Mouse (Mus musculus) limb, embryonic 11.5 days (tissue): Measurements from ENCODE around the gene Fzr1. TPM values are rescaled to one million over a fixed set of nuclear protein-coding genes. Genes with fewer than 3 reads are reported as not detected.

Source experiments
- ATAC-seq: fragments of 200-750 bp; cut with Nextera tagmentation; 2 replicates; pipeline ENCODE4 v1.8.0; 2017; ENCODE audit warnings: low read depth; ENCODE audit not compliant: insufficient number of reproducible peaks, low FRiP score, low TSS enrichment
- DNase-seq: peaks from one replicate; pipeline ENCODE4 v3.0.0-alpha.2; 2015; ENCODE audit warnings: low spot score
- H3K27ac ChIP-seq: fragments of 300-500 bp; sonication (generic); replicated peaks from 2 replicates; pipeline ENCODE4 v1.5.1; 2014; ENCODE audit warnings: low read depth, mild to moderate bottlenecking, low read length
- H3K27me3 ChIP-seq: fragments of 300-500 bp; sonication (generic); 2 replicates; pipeline ENCODE4 v1.6.1; 2014; ENCODE audit warnings: mild to moderate bottlenecking, low read length, mixed read lengths; ENCODE audit not compliant: control insufficient read depth, insufficient read depth
- H3K36me3 ChIP-seq: fragments of 300-500 bp; sonication (generic); 2 replicates; pipeline ENCODE4 v1.6.1; 2014; ENCODE audit warnings: mild to moderate bottlenecking, low read length, moderate library complexity, mixed read lengths; ENCODE audit not compliant: control insufficient read depth, insufficient read depth
- H3K4me1 ChIP-seq: fragments of 300-500 bp; sonication (generic); 2 replicates; pipeline ENCODE4 v1.6.1; 2014; ENCODE audit warnings: low read length, mixed read lengths; ENCODE audit not compliant: control insufficient read depth, insufficient read depth
- H3K4me2 ChIP-seq: fragments of 300-500 bp; sonication (generic); 2 replicates; pipeline ENCODE4 v1.6.1; 2014; ENCODE audit warnings: low read depth, mild to moderate bottlenecking, moderate library complexity; ENCODE audit not compliant: severe bottlenecking
- H3K4me3 ChIP-seq: fragments of 300-500 bp; sonication (generic); 2 replicates; pipeline ENCODE4 v1.5.1; 2014; ENCODE audit warnings: low read depth, low read length
- H3K9ac ChIP-seq: fragments of 300-500 bp; sonication (generic); 2 replicates; pipeline ENCODE4 v1.6.1; 2014; ENCODE audit warnings: mild to moderate bottlenecking, low read length
- H3K9me3 ChIP-seq: fragments of 300-500 bp; sonication (generic); 2 replicates; pipeline ENCODE4 v1.6.1; 2016; ENCODE audit warnings: low read length; ENCODE audit not compliant: control insufficient read depth
- WGBS: fragments of 180-500 bp; shearing (Covaris S2); extraction: QIAGEN DNeasy Blood & Tissue Kit; methylation state at CpG from one replicate; pipeline ENCODE4 v1.1.7; 2014; 5-methylcytosine and 5-hydroxymethylcytosine counted together
- polyA plus RNA-seq: library from polyadenylated mRNA; unstranded; fragments of >200 nt; fragmentation: Nextera tagmentation; extraction: Ambion mirVana; gene quantifications from 2 replicates; pipeline ENCODE4 v1.2.1, GENCODE M21; 2014

Fzr1 gene
- 107 and 119 TPM in 2 replicates for polyA plus RNA-seq

GRCm38 (mm10) chr10:81377793-81378552 is at the start of gene Fzr1:
Gene Fzr1, minus strand, starts transcription at chr10:81378516.
- H3K4me1 ChIP-seq, result peaks cover 13% of the 10 kb centered on the region
- WGBS, result 1% methylated on average over 36 of the region's 59 CpGs
- no peak for DNase-seq
- no peaks in the 10 kb centered on the region for H3K9me3 ChIP-seq
- peak within 1 kb of the TSS; percentile 82 for H3K4me2 ChIP-seq
- ATAC-seq, result peak; percentile 62
- H3K27me3 ChIP-seq, result no peaks in the 10 kb centered on the region
- peak within 1 kb of the TSS; percentile 75 for H3K9ac ChIP-seq
- peak within 1 kb of the TSS; percentile 37; the same call in 1 of the 2 replicates for H3K27ac ChIP-seq
- H3K36me3 ChIP-seq, result 0 out of 2 replicates have a peak, but pooled peaks cover 5% of the 10 kb centered on the region
- H3K4me3 ChIP-seq, result peak within 1 kb of the TSS; percentile 65

GRCm38 (mm10) chr10:81427804-81428506 is 49.6 kb upstream of the Fzr1 start:
- Histone ChIP-seq H3K27ac (no peak overlapping the region), H3K9me3 (no peaks in the 10 kb centered on the region), H3K4me2 (no peak overlapping the region), H3K36me3 (no peaks in the 10 kb centered on the region), H3K27me3 (peaks cover 49% of the 10 kb centered on the region), H3K4me3 (no peak overlapping the region), H3K9ac (no peak overlapping the region), H3K4me1 (peaks cover 17% of the 10 kb centered on the region)
- DNase-seq (peak; percentile 19), ATAC-seq (no peak)
- 66% methylated on average over 8 of the region's 8 CpGs for WGBS

- H3K27me3 ChIP-seq, result peaks cover 49% of the 10 kb centered on the region
- DNase-seq, result peak; percentile 24
- no peaks in the 10 kb centered on the region for H3K36me3 ChIP-seq
- H3K9ac ChIP-seq, result no peak overlapping the region; the same call in 1 of the 2 replicates
- ATAC-seq, result no peak
- no peaks in the 10 kb centered on the region for H3K9me3 ChIP-seq
- H3K4me2 ChIP-seq, result peak overlapping the region; percentile 65
- H3K27ac ChIP-seq, result no peak overlapping the region
- 35% methylated on average over 3 of the region's 3 CpGs for WGBS
- peak overlapping the region; percentile 40 for H3K4me3 ChIP-seq
- H3K4me1 ChIP-seq, result peaks cover 17% of the 10 kb centered on the region
Measured at GRCm38 (mm10) chr10:81427327-81427726, 49.0 kb upstream of the Fzr1 start.

GRCm38 (mm10) chr10:81426897-81427296 is 48.6 kb upstream of the Fzr1 start:
- WGBS, result 1% methylated on average over 37 of the region's 38 CpGs
- peaks cover 49% of the 10 kb centered on the region for H3K27me3 ChIP-seq

GRCm38 (mm10) chr10:81426081-81426671 is 47.9 kb upstream of the Fzr1 start:
- ATAC-seq (no peak), DNase-seq (peak; percentile 30)
- WGBS, result 3% methylated on average over 25 of the region's 33 CpGs
- H3K9ac ChIP-seq, result peak overlapping the region; percentile 50; the same call in 1 of the 2 replicates
- H3K4me1 ChIP-seq, result peaks cover 15% of the 10 kb centered on the region
- H3K4me3 ChIP-seq, result peak overlapping the region; percentile 40
- no peaks in the 10 kb centered on the region for H3K9me3 ChIP-seq
- peaks cover 44% of the 10 kb centered on the region for H3K27me3 ChIP-seq
- no peaks in the 10 kb centered on the region for H3K36me3 ChIP-seq
- H3K4me2 ChIP-seq, result peak overlapping the region; percentile 65
- H3K27ac ChIP-seq, result no peak overlapping the region

More at GRCm38 (mm10) chr10:81426897-81427296, 48.6 kb upstream of the Fzr1 start:
- H3K9me3 ChIP-seq, result no peaks in the 10 kb centered on the region
- no peak overlapping the region for H3K27ac ChIP-seq
- peak overlapping the region; percentile 50 for H3K9ac ChIP-seq
- no peaks in the 10 kb centered on the region for H3K36me3 ChIP-seq
- peak overlapping the region; percentile 40 for H3K4me3 ChIP-seq
- H3K4me1 ChIP-seq, result peaks cover 17% of the 10 kb centered on the region
- ATAC-seq (no peak), DNase-seq (peak; percentile 44)
- H3K4me2 ChIP-seq, result peak overlapping the region; percentile 65

DNA sequence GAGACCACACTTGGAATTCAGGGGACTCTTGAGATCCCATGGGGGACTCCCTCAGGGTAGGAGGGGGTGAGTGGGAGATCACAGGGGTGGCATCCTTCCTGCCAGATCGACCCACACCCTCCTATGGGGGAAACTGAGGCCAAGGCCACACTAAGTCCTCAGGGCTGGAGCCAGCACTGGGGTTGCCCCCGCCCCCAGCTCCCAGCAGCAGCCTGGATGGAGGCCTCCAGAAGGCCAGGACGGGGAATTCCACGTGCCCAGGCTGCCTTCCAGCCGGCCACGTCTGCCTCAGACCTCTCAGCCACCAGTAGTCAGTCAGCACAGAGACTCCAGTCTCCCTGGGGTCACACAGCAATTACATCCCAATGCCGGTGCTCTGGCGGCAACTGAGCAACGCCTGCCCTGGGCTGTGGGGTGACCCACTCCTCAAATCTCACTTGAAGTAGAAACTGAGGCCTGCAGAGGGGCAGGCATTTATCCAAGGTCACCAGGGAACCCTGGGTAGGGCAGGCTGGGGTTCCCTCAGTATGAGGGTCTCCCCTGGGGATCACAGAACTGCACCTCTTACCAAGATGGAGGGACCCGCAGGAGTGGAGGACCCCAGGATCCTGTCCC is 47.0 kb upstream of the Fzr1 start:
- Histone ChIP-seq H3K4me1 (peaks cover 10% of the 10 kb centered on the region), H3K27ac (no peak overlapping the region), H3K4me2 (no peak overlapping the region; the same call in 1 of the 2 replicates), H3K36me3 (no peaks in the 10 kb centered on the region), H3K9ac (no peak overlapping the region), H3K4me3 (no peak overlapping the region), H3K27me3 (peaks cover 40% of the 10 kb centered on the region), H3K9me3 (no peaks in the 10 kb centered on the region)
- 33% methylated on average over 10 of the region's 10 CpGs for WGBS
- DNase-seq (peak; percentile 27), ATAC-seq (no peak)

DNA sequence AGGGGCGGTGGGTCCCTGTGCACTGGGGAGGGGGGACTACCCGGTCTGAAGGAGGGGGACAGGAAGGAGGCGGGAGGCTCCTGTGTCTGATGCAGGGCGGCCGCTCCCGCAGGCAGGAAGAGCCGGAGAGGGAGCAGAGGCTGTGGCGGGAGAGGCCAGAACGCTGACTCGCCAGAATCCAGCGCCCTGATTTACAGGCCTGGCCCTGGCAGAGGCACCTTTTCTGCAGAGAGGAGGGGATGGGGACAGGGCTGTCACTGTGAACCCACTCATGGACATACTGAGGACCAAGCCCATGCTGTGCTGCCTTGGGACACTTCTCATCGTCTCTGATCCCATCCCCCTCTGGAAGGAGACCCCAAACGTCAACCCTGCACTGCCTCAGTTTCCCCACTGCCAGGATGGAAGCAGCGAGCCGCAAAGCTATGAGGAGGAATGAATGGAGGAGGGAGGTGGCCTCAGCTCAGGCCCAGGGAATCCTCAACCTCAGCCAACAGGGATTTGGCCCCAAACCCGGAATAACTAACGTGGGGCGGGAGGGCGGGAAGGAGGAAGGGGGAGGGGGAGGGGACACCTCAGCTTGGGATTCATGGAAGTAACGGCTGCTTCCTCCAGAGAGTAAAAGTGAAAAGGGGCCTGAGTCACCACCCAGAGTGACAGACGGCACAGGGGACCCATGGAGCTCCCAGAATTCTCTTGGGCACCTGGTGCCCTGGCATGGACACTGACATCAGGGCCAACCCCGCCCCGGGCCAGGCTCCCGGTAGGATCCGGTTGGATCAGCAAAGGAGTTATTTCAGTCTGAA is 46.1 kb upstream of the Fzr1 start:
- Histone ChIP-seq H3K9ac (no peak overlapping the region), H3K4me3 (no peak overlapping the region), H3K4me2 (peak overlapping the region; percentile 20; the same call in 1 of the 2 replicates), H3K4me1 (peaks cover 10% of the 10 kb centered on the region), H3K27me3 (peaks cover 40% of the 10 kb centered on the region), H3K36me3 (no peaks in the 10 kb centered on the region), H3K9me3 (no peaks in the 10 kb centered on the region), H3K27ac (no peak overlapping the region)
- ATAC-seq, result no peak
- 3% methylated on average over 25 of the region's 25 CpGs for WGBS
- peak; percentile 29 for DNase-seq
